Mouse (Mus musculus): ENCODE results near the gene Nacc1. TPM values are rescaled to one million over a fixed set of nuclear protein-coding genes. Genes with fewer than 3 reads are reported as not detected.
A peak's percentile ranks its signal among the peaks of the same experiment; 100 is the strongest.
"Not testable (repeated sequence)": the region's sequence is repeated elsewhere in the genome, so short reads cannot be mapped to it uniquely, and the experiment has no call there.

Nacc1 gene
- polyA plus RNA-seq, 1 experiment from 2014 or later = 16.1 TPM

DNA sequence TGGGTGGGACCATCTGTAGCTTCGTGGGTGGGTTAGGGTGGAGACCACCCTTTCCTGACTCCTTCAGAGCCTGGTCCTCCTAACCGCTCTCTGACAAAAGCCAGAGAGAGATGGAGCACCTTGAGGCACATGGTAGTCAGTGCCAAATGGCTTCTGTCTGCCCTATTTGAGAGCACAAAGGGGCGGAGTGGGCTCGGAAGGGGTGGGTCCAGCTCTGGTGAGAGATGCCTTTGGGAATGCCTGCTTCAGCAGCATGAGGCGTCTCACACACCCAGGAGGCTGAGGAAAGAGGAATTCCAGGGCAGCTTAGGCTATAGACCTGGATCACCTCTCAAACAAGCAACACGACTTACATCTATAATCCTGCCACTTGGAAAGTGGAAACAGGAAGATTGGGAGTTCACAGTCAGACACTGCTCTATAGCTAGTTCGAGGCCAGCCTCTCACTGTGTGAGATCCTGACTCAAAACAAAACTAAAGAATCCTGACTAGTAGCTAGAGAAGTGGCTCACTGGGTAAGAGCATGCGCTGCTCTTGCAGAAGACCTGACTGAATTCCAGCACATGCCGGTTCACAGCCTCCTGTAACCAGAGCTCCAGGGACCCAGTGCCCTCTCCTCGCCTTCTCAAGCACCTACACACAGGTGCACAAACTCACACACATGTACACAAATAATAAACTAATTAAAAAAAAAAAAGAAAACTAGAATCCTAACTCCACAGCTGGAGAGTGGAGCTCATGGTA lies 53.6 kb downstream of the Nacc1 start:
- WGBS = 49% methylated on average over 10 of the region's 10 CpGs
- Histone ChIP-seq H3K9me3 (replicated peaks) (no peaks in the 10 kb centered on the region), H3K9ac (no peak overlapping the region), H3K27me3 (no peaks in the 10 kb centered on the region), H3K27ac (0 out of 2 replicates have a peak overlapping the region, but pooled peaks have one; percentile 31), H3K36me3 (ENCODE audit: poor library complexity, severe bottlenecking) (peaks cover 11% of the 10 kb centered on the region; the same call in 1 of the 2 replicates), H3K4me2 (no peak overlapping the region), H3K4me1 (peaks cover 28% of the 10 kb centered on the region), H3K4me3 (no peak overlapping the region)
- no peak for ATAC-seq

DNA sequence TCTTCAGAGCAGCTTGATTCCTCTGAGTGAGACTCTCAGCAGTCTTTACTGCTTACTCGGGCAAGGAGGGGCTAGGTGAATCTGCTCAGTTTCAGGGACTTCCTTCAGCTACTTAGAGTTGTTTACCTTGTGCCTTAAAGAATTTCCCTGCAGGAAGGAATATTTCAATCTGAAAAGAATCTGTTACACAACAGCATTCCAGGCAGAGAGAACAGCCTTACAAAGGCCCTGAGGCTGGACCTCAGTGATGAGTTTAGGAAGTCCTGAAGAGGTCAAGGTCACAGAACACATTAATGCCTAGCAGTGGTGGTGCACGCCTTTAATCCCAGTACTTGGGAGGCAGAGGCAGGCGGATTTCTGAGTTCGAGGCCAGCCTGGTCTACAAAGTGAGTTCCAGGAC lies 55.8 kb downstream of the Nacc1 start:
- no peak overlapping the region for H3K27ac ChIP-seq
- ATAC-seq = no peak
- 88% methylated on average over 4 of the region's 4 CpGs for WGBS

GRCm38 (mm10) chr8:84630145-84630544 lies 57.5 kb downstream of the Nacc1 start:
- H3K27me3 ChIP-seq = no peaks in the 10 kb centered on the region
- no peak for ATAC-seq
- H3K27ac ChIP-seq = no peak overlapping the region
- H3K4me2 ChIP-seq = no peak overlapping the region
- WGBS = 83% methylated on average over 4 of the region's 4 CpGs
- peaks cover 11% of the 10 kb centered on the region for H3K4me1 ChIP-seq
- no peak overlapping the region for H3K9ac ChIP-seq
- H3K4me3 ChIP-seq = no peak overlapping the region
- H3K36me3 ChIP-seq (ENCODE audit: poor library complexity, severe bottlenecking) = peaks cover 11% of the 10 kb centered on the region; the same call in 1 of the 2 replicates
- no peaks in the 10 kb centered on the region for H3K9me3 ChIP-seq (replicated peaks)

More for the DNA sequence above, 55.8 kb downstream of the Nacc1 start:
- Histone ChIP-seq H3K4me3 (no peak overlapping the region), H3K36me3 (ENCODE audit: poor library complexity, severe bottlenecking) (peaks cover 11% of the 10 kb centered on the region; the same call in 1 of the 2 replicates), H3K9me3 (replicated peaks) (no peaks in the 10 kb centered on the region), H3K4me2 (no peak overlapping the region), H3K4me1 (peaks cover 23% of the 10 kb centered on the region), H3K9ac (no peak overlapping the region), H3K27me3 (no peaks in the 10 kb centered on the region)

- Histone ChIP-seq H3K4me1 (peaks cover 5% of the 10 kb centered on the region; the same call in 1 of the 2 replicates), H3K27ac (no peak overlapping the region), H3K4me2 (no peak overlapping the region), H3K9ac (no peak overlapping the region), H3K27me3 (no peaks in the 10 kb centered on the region), H3K9me3 (replicated peaks) (no peaks in the 10 kb centered on the region), H3K36me3 (ENCODE audit: poor library complexity, severe bottlenecking) (peaks cover 11% of the 10 kb centered on the region; the same call in 1 of the 2 replicates), H3K4me3 (no peak overlapping the region)
- 87% methylated on average over 11 of the region's 11 CpGs for WGBS
- no peak for ATAC-seq
Measured at GRCm38 (mm10) chr8:84629586-84629985, 58.1 kb downstream of the Nacc1 start.

GRCm38 (mm10) chr8:84623425-84623824 lies 64.2 kb downstream of the Nacc1 start:
- ATAC-seq; H3K4me2 ChIP-seq; H3K9me3 ChIP-seq (replicated peaks); H3K27ac ChIP-seq; H3K27me3 ChIP-seq; H3K4me1 ChIP-seq; H3K36me3 ChIP-seq (ENCODE audit: poor library complexity, severe bottlenecking); H3K9ac ChIP-seq; H3K4me3 ChIP-seq: not testable (repeated sequence)
- 83% methylated on average over 4 of the region's 4 CpGs for WGBS

DNA sequence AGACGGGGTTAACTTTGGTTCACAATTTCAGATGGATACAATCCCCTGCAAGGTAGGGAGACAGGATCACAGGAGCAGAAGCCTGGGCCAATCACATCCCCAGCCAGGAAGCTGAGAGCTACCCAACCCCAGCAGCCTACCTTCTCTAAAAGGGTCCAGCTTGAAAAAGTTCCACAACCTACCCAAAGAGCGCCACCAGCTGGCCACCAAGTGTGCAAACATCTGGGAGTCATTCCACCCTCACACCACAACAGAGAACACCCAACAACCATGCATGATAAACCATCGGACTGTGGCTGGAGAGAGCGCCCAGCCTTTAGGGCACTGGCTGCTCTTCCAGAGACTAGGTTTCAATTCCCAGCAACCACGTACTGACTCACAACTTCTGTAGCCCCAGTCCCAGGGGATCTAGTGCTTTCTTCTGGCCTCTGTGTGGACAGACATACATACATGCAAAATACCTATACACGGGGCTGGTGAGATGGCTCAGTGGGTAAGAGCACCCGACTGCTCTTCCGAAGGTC lies 66.5 kb downstream of the Nacc1 start:
- ATAC-seq = no peak
- H3K9me3 ChIP-seq (replicated peaks) = no peaks in the 10 kb centered on the region
- 86% methylated on average over 8 of the region's 8 CpGs for WGBS

More for the DNA sequence above, 66.5 kb downstream of the Nacc1 start:
- Histone ChIP-seq H3K4me3 (no peak overlapping the region), H3K27me3 (peaks cover 4% of the 10 kb centered on the region; the same call in 1 of the 2 replicates), H3K36me3 (ENCODE audit: poor library complexity, severe bottlenecking) (no peaks in the 10 kb centered on the region), H3K27ac (no peak overlapping the region), H3K4me2 (no peak overlapping the region), H3K9ac (no peak overlapping the region), H3K4me1 (peaks cover 8% of the 10 kb centered on the region)

Other genes with a start within 250 kb of the Nacc1 start
- 35.2 and 35.4 TPM in 2 replicates for gene Ier2, start 25.0 kb downstream of the Nacc1 start, polyA plus RNA-seq (2015; fragmentation: Nextera tagmentation; extraction: Ambion mirVana)
- 53.5 and 59.1 TPM in 2 replicates for gene Trmt1, start 1.6 kb downstream of the Nacc1 start, polyA plus RNA-seq (2015; fragmentation: Nextera tagmentation; extraction: Ambion mirVana)
- 1.9 and 2.1 TPM in 2 replicates for gene Lyl1, start 13.6 kb upstream of the Nacc1 start, polyA plus RNA-seq (2015; fragmentation: Nextera tagmentation; extraction: Ambion mirVana)
- gene G430095P16Rik, start 35.1 kb upstream of the Nacc1 start, polyA plus RNA-seq (2015; fragmentation: Nextera tagmentation; extraction: Ambion mirVana) = 3.7 and 3.8 TPM in 2 replicates
- gene Nfix, start 112.5 kb upstream of the Nacc1 start, polyA plus RNA-seq (2015; fragmentation: Nextera tagmentation; extraction: Ambion mirVana) = 127 and 145 TPM in 2 replicates
- gene Dand5, start 135.0 kb upstream of the Nacc1 start, polyA plus RNA-seq (2015; fragmentation: Nextera tagmentation; extraction: Ambion mirVana) = 7.3 and 8.2 TPM in 2 replicates
- 42.6 and 47.0 TPM in 2 replicates for gene Gadd45gip1, start 143.7 kb upstream of the Nacc1 start, polyA plus RNA-seq (2015; fragmentation: Nextera tagmentation; extraction: Ambion mirVana)
- 93.9 and 114 TPM in 2 replicates for gene Rad23a, start 152.8 kb upstream of the Nacc1 start, polyA plus RNA-seq (2015; fragmentation: Nextera tagmentation; extraction: Ambion mirVana)
- gene Calr, start 159.1 kb upstream of the Nacc1 start, polyA plus RNA-seq (2015; fragmentation: Nextera tagmentation; extraction: Ambion mirVana) = 549 and 569 TPM in 2 replicates
- gene Farsa, start 169.1 kb upstream of the Nacc1 start, polyA plus RNA-seq (2015; fragmentation: Nextera tagmentation; extraction: Ambion mirVana) = 123 and 127 TPM in 2 replicates
- 80.3 and 85.1 TPM in 2 replicates for gene Syce2, start 184.2 kb upstream of the Nacc1 start, polyA plus RNA-seq (2015; fragmentation: Nextera tagmentation; extraction: Ambion mirVana)
- 33.2 and 34.2 TPM in 2 replicates for gene Gcdh, start 206.1 kb upstream of the Nacc1 start, polyA plus RNA-seq (2015; fragmentation: Nextera tagmentation; extraction: Ambion mirVana)
- 0.74 and 1.2 TPM in 2 replicates for gene Klf1, start 214.1 kb upstream of the Nacc1 start, polyA plus RNA-seq (2015; fragmentation: Nextera tagmentation; extraction: Ambion mirVana)
- gene Dnase2a, start 220.7 kb upstream of the Nacc1 start, polyA plus RNA-seq (2015; fragmentation: Nextera tagmentation; extraction: Ambion mirVana) = 6.9 and 9.4 TPM in 2 replicates
- 31.6 and 37.3 TPM in 2 replicates for gene Mast1, start 249.5 kb upstream of the Nacc1 start, polyA plus RNA-seq (2015; fragmentation: Nextera tagmentation; extraction: Ambion mirVana)

All from forebrain, embryonic 13.5 days (tissue).